Mouse (Mus musculus) hindbrain, embryonic 14.5 days (tissue): Measurements from ENCODE around the gene Gm10134. TPM values are rescaled to one million over a fixed set of nuclear protein-coding genes. Genes with fewer than 3 reads are reported as not detected.

Experiments used
- ATAC-seq: fragments of 200-750 bp; cut with Nextera tagmentation; 2 replicates; pipeline ENCODE4 v1.8.0; 2017; ENCODE audit warnings: moderate number of reproducible peaks, mild to moderate bottlenecking, moderate TSS enrichment, moderate library complexity; ENCODE audit not compliant: low FRiP score
- DNase-seq: peaks from one replicate; pipeline ENCODE4 v3.0.0-alpha.2; 2015; ENCODE audit warnings: low spot score
- H3K27ac ChIP-seq: fragments of 300-500 bp; sonication (generic); 2 replicates; pipeline ENCODE4 v1.5.1; 2014; ENCODE audit warnings: mild to moderate bottlenecking, moderate library complexity
- H3K27me3 ChIP-seq: fragments of 300-500 bp; sonication (generic); 2 replicates; pipeline ENCODE4 v1.6.1; 2014; ENCODE audit warnings: mild to moderate bottlenecking, low read length, mixed read lengths; ENCODE audit not compliant: control insufficient read depth, insufficient read depth
- H3K36me3 ChIP-seq: fragments of 300-500 bp; sonication (generic); replicated peaks from 2 replicates; pipeline ENCODE4 v1.6.1; 2014; ENCODE audit not compliant: control insufficient read depth, insufficient read depth
- H3K4me1 ChIP-seq: fragments of 300-500 bp; sonication (generic); replicated peaks from 2 replicates; pipeline ENCODE4 v1.6.1; 2014; ENCODE audit warnings: antibody characterized with exemption, low read length, mixed read lengths; ENCODE audit not compliant: control insufficient read depth, insufficient read depth
- H3K4me2 ChIP-seq: fragments of 300-500 bp; sonication (generic); replicated peaks from 2 replicates; pipeline ENCODE4 v1.6.1; 2014; ENCODE audit warnings: mild to moderate bottlenecking, moderate library complexity
- H3K4me3 ChIP-seq: fragments of 300-500 bp; sonication (generic); replicated peaks from 2 replicates; pipeline ENCODE4 v1.5.1; 2014; ENCODE audit warnings: mild to moderate bottlenecking, low read length
- H3K9ac ChIP-seq: fragments of 300-500 bp; sonication (generic); 2 replicates; pipeline ENCODE4 v1.6.1; 2014
- H3K9me3 ChIP-seq: fragments of 300-500 bp; sonication (generic); 2 replicates; pipeline ENCODE4 v1.6.1; 2016; ENCODE audit warnings: low read length; ENCODE audit not compliant: control insufficient read depth
- WGBS: fragments of 180-500 bp; shearing (Covaris S2); extraction: QIAGEN DNeasy Blood & Tissue Kit; methylation state at CpG from one replicate; pipeline ENCODE4 v1.1.7; 2014; 5-methylcytosine and 5-hydroxymethylcytosine counted together
- polyA plus RNA-seq: library from polyadenylated mRNA; unstranded; fragments of >200 nt; fragmentation: Nextera tagmentation; extraction: Ambion mirVana; gene quantifications from 2 replicates; pipeline ENCODE4 v1.2.1, GENCODE M21; 2014

The Gm10134 gene
- polyA plus RNA-seq, 1 experiment from 2014 or later, result 2.9 TPM

DNA sequence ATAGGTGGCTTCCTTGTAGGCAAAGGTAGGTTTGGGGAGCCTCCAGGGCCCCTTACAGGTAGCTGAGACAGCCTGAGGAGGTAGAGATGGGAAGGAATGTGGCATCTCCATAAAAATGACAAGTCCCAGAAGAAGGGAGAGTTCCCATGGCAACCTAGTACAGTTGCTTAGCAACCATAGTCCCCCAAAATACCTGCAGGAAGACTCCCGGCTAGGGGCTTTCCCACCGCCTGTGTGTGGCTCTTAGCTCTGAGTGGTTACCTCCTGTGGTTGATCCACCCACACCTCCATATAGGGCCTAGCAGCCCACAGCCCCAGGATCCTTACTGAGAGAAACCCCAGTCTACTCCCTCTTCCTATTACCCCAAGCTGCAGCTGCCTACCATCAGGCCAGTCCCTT lies 12.3 kb downstream of the Gm10134 start:
- ATAC-seq (no peak), DNase-seq (no peak)
- peaks cover 28% of the 10 kb centered on the region for H3K36me3 ChIP-seq
- peaks cover 73% of the 10 kb centered on the region for H3K4me1 ChIP-seq
- 0% methylated on average over 2 of the region's 2 CpGs for WGBS
- H3K27ac ChIP-seq, result peak overlapping the region; percentile 66
- peak overlapping the region; percentile 17 for H3K4me2 ChIP-seq
- no peaks in the 10 kb centered on the region for H3K9me3 ChIP-seq
- no peaks in the 10 kb centered on the region for H3K27me3 ChIP-seq
- H3K4me3 ChIP-seq, result no peak overlapping the region
- H3K9ac ChIP-seq, result 0 out of 2 replicates have a peak overlapping the region, but pooled peaks have one; percentile 16

DNA sequence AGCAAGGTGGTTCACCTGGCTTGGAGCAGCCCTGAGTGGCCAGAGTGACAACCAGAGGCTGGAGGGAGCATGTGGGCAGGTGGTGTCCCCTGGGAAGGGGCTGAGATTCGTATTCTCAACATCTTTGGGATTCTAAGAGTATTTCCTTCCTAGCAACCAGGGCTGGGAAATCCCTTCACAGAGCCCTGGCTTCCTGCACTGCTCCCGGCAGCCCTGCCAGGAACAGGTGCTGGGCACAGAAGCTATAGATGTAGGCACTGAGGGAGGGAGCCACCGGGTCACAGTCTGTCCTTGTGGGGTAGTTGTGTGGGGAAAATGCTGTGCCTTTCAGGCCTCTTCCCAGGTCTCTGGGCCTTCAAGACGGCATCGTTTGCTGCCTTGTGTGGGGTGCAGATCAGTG lies 14.7 kb downstream of the Gm10134 start:
- H3K9me3 ChIP-seq, result no peaks in the 10 kb centered on the region
- no peak overlapping the region for H3K4me2 ChIP-seq
- H3K27ac ChIP-seq, result no peak overlapping the region
- H3K9ac ChIP-seq, result 0 out of 2 replicates have a peak overlapping the region, but pooled peaks have one; percentile 18
- peaks cover 23% of the 10 kb centered on the region for H3K36me3 ChIP-seq
- H3K27me3 ChIP-seq, result no peaks in the 10 kb centered on the region
- ATAC-seq (no peak), DNase-seq (no peak)
- peaks cover 70% of the 10 kb centered on the region for H3K4me1 ChIP-seq
- no peak overlapping the region for H3K4me3 ChIP-seq
- 65% methylated on average over 5 of the region's 5 CpGs for WGBS

DNA sequence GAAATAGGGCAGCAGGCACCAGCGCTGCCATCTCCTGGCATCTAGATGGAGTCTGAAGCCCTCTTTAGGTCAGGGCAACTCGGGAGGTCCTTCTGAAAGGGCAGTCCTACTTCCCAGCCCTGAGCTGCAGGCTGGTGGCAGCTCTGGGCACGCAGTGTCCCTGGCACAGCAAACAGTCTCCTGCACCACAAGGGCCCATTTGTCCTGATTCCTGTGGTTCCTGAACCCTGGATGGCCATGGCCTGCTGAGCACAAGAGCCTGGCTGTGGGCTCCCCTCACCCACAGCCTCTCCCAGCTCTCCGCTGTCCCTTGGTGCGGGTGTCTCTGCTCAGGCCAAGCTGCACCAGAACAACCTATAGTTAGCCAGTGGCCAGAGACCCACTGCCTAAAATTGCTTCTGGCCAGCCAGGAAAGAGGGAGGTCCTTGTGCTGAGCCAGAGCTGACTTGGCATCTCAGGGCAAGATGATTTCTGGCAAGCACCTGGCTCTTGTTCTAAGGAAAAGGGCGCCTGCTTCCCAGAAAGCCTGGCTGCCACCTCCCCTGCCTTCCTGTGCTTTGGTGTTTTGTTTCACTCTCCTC lies 15.8 kb downstream of the Gm10134 start:
- no peak for ATAC-seq
- no peak for DNase-seq
- H3K9me3 ChIP-seq, result no peaks in the 10 kb centered on the region
- no peak overlapping the region for H3K4me2 ChIP-seq
- no peaks in the 10 kb centered on the region for H3K27me3 ChIP-seq
- H3K4me3 ChIP-seq, result no peak overlapping the region
- peaks cover 69% of the 10 kb centered on the region for H3K4me1 ChIP-seq
- no peak overlapping the region for H3K9ac ChIP-seq
- H3K36me3 ChIP-seq, result peaks cover 16% of the 10 kb centered on the region
- 83% methylated on average over 6 of the region's 6 CpGs for WGBS
- 0 out of 2 replicates have a peak overlapping the region, but pooled peaks have one; percentile 14 for H3K27ac ChIP-seq

DNA sequence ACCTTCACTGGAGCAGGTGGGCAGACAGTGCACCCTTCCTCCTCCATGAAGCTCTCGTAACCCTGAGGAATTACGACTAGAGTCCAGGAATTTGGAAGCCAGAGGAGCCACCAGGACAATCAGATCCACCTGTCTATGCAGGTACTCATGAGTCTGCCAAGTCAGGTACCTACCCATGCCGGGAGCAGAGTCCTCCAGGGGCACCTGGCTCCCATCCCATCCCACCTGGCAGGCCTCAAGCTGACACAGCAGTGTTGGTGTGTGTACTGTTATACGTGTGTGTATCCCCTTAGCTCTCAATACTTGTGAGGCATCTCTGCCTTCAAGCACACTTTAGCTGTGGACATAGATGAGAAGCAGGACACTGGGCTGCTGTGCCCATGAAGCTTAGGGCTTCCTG lies 16.3 kb downstream of the Gm10134 start:
- Histone ChIP-seq H3K36me3 (peaks cover 15% of the 10 kb centered on the region), H3K9me3 (no peaks in the 10 kb centered on the region), H3K9ac (no peak overlapping the region), H3K27ac (no peak overlapping the region), H3K4me2 (no peak overlapping the region), H3K4me1 (peaks cover 65% of the 10 kb centered on the region), H3K4me3 (no peak overlapping the region), H3K27me3 (no peaks in the 10 kb centered on the region)
- ATAC-seq (no peak), DNase-seq (no peak)
- WGBS, result 86% methylated on average over 4 of the region's 4 CpGs

DNA sequence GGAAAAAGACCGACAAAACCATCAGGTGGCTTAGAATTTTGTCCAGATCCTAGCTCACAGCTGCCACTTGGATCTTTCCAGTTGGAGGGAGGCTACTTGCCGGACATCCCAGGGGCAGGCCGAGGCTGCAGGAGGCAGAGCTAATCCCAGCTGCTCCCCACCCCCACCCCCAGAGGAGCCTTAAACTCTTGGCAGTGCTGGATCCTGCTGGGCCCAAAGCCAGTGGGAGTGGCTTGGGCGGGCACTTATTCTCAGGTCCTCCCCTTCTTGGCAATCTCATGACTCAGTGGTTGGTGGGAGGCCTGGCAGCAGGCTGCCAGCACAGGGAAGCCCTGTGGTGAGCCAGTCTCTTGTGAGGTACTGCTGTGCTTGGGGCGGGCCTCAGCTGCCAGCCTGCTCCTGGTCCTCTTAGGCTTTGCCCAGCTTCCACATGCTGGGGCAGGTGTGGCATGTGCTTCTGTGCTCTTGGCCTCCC lies 17.8 kb downstream of the Gm10134 start:
- WGBS, result 15% methylated on average over 5 of the region's 5 CpGs
- Histone ChIP-seq H3K27me3 (no peaks in the 10 kb centered on the region), H3K4me2 (no peak overlapping the region), H3K36me3 (peaks cover 14% of the 10 kb centered on the region; the same call in 1 of the 2 replicates), H3K27ac (0 out of 2 replicates have a peak overlapping the region, but pooled peaks have one; percentile 85), H3K4me1 (peaks cover 50% of the 10 kb centered on the region), H3K4me3 (no peak overlapping the region), H3K9me3 (no peaks in the 10 kb centered on the region), H3K9ac (no peak overlapping the region)
- DNase-seq, result peak; percentile 82
- peak; percentile 82 for ATAC-seq

DNA sequence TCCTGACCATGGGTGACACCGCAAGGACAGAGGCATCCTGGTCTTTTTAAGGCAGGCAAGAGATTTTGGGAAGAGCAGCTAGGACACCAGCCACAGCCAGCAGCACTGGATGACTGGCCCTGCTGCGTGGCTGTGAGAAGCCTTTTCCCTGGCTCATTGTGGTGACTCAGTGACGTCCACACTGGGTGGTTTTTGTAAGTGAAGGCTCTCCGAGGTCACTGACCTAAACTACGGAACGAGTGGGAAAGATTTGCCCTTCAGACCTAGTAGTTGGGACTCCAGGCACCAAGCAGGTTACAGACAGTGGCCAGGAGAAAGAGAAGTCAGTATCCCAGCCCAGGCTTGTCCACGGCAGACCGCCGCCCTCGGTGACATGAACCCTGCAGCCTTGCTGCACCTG lies 18.5 kb downstream of the Gm10134 start:
- Histone ChIP-seq H3K4me2 (no peak overlapping the region), H3K9ac (no peak overlapping the region), H3K27me3 (no peaks in the 10 kb centered on the region), H3K4me3 (no peak overlapping the region), H3K36me3 (0 out of 2 replicates have a peak, but pooled peaks cover 11% of the 10 kb centered on the region), H3K4me1 (peaks cover 52% of the 10 kb centered on the region), H3K9me3 (no peaks in the 10 kb centered on the region), H3K27ac (peak overlapping the region; percentile 85; the same call in 1 of the 2 replicates)
- ATAC-seq (no peak), DNase-seq (no peak)
- WGBS, result 76% methylated on average over 10 of the region's 10 CpGs

DNA sequence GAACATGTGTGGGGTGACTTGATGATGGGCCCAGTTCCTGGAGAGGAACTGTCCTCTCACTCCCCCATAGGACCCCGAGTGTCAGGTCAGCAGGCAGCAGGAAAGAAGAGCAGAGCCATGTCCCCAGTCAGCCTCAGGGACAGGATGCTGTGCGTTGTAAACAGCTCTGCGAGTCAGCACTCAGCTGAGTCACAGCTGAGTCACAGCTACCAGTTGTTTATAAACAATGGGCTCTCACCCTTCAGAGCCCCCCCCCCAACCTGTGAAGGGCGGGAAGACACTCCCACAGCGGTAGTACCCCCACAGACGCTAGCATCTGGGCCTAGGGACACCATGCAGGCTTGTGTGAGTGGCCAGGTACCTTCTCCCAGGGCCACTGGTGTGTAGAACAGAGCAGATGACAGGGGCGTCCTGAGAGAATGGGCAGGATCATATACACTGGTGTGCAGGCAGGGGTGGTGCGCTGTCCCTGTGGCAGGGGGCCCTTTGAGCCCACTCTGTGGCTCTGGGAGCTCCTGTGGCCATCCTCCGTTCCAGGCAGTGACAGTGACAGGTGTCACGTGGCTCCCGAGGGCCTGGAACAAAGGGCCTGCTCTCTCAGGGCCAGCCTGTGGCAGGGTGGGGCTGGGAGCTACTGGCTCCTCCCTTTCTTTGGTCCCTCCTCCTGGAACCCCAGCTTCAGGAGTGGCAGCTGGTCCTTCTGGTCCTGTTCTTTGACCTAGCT lies 19.5 kb downstream of the Gm10134 start:
- WGBS, result 6% methylated on average over 11 of the region's 11 CpGs
- Histone ChIP-seq H3K4me3 (no peak overlapping the region), H3K27me3 (no peaks in the 10 kb centered on the region), H3K27ac (peak overlapping the region; percentile 85), H3K4me2 (peak overlapping the region; percentile 11; the same call in 1 of the 2 replicates), H3K9ac (0 out of 2 replicates have a peak overlapping the region, but pooled peaks have one; percentile 41), H3K4me1 (peaks cover 52% of the 10 kb centered on the region), H3K9me3 (no peaks in the 10 kb centered on the region), H3K36me3 (0 out of 2 replicates have a peak, but pooled peaks cover 11% of the 10 kb centered on the region)
- ATAC-seq, result peak; percentile 49
- no peak for DNase-seq

DNA sequence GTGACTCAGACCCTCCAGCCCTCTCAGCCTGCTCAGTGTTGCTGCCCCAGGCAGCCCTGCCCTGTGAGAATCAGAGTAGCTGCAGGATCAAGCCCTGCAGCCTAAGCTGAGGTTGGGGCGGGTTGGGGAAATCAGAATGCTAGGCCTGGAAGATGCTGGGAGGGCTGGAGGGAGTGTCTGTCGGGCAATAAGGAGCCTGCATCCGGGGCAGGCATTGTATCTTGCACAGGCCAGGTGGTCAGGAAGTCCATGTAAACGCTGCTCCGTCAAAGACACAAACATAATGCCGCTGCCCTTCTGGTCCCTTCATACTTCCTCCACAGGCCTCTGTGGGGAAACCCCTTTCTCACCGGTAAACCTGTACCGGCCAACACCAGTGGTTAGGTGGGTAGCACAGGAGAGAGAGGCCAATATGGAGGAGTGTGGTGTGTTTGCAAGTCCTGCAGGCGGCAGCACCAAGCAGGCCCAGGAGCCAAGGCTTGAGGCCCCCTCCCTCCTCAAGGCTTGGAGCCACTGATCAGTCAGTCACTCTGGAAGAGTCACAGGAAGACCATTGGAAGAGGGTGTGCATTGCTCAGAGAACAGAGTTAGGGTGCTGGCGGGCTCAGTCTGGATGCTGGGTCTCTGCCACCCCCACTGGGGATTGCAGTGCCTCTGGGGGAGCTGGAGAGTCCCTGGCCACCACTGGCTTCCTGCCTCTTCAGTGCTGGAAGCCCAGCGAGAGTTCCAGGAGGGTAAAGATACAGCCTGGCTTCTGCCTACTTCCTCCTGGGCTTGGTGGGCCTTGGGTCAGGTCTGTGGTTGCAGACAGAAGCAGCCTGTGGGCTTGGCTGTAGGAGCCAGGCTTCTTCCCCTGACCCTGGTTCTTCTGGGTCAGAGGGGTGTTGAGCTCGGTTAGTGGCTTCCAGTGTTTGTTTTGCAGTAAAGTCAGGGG lies 20.3 kb downstream of the Gm10134 start:
- peak overlapping the region; percentile 32; the same call in 1 of the 2 replicates for H3K9ac ChIP-seq
- DNase-seq, result no peak
- H3K27me3 ChIP-seq, result no peaks in the 10 kb centered on the region
- no peak overlapping the region for H3K4me3 ChIP-seq
- peak overlapping the region; percentile 85 for H3K27ac ChIP-seq
- no peak for ATAC-seq
- 0 out of 2 replicates have a peak, but pooled peaks cover 11% of the 10 kb centered on the region for H3K36me3 ChIP-seq
- peaks cover 55% of the 10 kb centered on the region for H3K4me1 ChIP-seq
- WGBS, result 47% methylated on average over 12 of the region's 12 CpGs
- H3K9me3 ChIP-seq, result no peaks in the 10 kb centered on the region
- H3K4me2 ChIP-seq, result no peak overlapping the region
